Mouse (Mus musculus) olfactory bulb, adult 2 months (tissue): ENCODE measurements around the gene Dpp6.

Source experiments
- CTCF ChIP-seq: fragments of 200-500 bp; IDR thresholded peaks from 2 replicates; pipeline ENCODE4 v1.5.1; 2012; ENCODE audit warnings: low read depth, mild to moderate bottlenecking, low read length, moderate library complexity; ENCODE audit not compliant: insufficient read depth
- POLR2A ChIP-seq: fragments of 200-500 bp; IDR thresholded peaks from 2 replicates; pipeline ENCODE4 v1.6.1; 2012; ENCODE audit warnings: mild to moderate bottlenecking, low read depth, low read length, moderate library complexity; ENCODE audit not compliant: insufficient read depth

DNA sequence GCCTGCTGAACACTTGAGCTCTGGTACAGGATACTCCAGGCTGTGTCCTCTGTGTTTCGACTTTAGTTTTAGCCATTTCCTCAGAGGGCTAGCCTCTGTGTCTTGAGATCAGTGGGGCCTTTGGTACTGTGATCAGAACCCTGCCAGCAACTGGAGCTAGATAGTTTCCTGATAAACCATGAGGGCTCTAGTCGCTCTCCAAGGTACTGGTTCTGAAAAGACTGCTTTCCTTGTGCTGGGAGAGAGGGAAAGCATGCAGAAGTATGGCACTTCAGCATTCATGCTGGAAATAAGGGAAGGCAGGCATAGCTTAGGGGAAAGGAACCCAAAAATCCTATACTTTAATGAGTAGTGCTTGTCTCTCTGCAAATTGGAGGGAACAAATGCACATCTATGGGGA, 548.9 kb downstream of the Dpp6 start:
- TF ChIP-seq CTCF (no peak), POLR2A (no peak)
